Mouse (Mus musculus) heart, embryonic 14.5 days (tissue): ENCODE measurements around the gene 0610040J01Rik. TPM values are rescaled to one million over a fixed set of nuclear protein-coding genes. Genes with fewer than 3 reads are reported as not detected.
A peak's percentile ranks its signal among the peaks of the same experiment; 100 is the strongest.

Experiments
- ATAC-seq: fragments of 200-750 bp; cut with Nextera tagmentation; 2 replicates; pipeline ENCODE4 v1.8.0; 2017; ENCODE audit warnings: low read depth, moderate TSS enrichment; ENCODE audit not compliant: insufficient number of reproducible peaks, insufficient read depth, low FRiP score
- H3K27ac ChIP-seq, 2 experiments: fragments of 200-500 bp in 1 of 2; fragments of 300-500 bp in 1 of 2; sonication (generic) in 1 of 2; replicated peaks in 1 of 2; 2 replicates each; pipeline ENCODE4 v1.5.1; 2012 to 2014; ENCODE audit warnings: low read depth in 2 of 2, low read length in 2 of 2, control low read depth in 1 of 2, mild to moderate bottlenecking in 1 of 2, mixed read lengths in 1 of 2; ENCODE audit not compliant: control insufficient read depth in 1 of 2, insufficient read depth in 1 of 2
- H3K27me3 ChIP-seq: fragments of 300-500 bp; sonication (generic); 2 replicates; pipeline ENCODE4 v1.6.1; 2014; ENCODE audit warnings: mild to moderate bottlenecking, low read length, control low read depth; ENCODE audit not compliant: control insufficient read depth, insufficient read depth
- H3K36me3 ChIP-seq: fragments of 300-500 bp; sonication (generic); 2 replicates; pipeline ENCODE4 v1.6.1; 2014; ENCODE audit warnings: mild to moderate bottlenecking, control low read depth, low read length, mixed read lengths; ENCODE audit not compliant: control insufficient read depth, insufficient read depth
- H3K4me1 ChIP-seq, 2 experiments: fragments of 200-500 bp in 1 of 2; fragments of 300-500 bp in 1 of 2; sonication (generic) in 1 of 2; 2 replicates each; pipeline ENCODE4 v1.6.1; 2012 to 2014; ENCODE audit warnings: low read length in 2 of 2, control low read depth in 1 of 2, mixed read lengths in 1 of 2; ENCODE audit not compliant: control insufficient read depth in 2 of 2, insufficient read depth in 2 of 2
- H3K4me2 ChIP-seq: fragments of 300-500 bp; sonication (generic); 2 replicates; pipeline ENCODE4 v1.6.1; 2014; ENCODE audit warnings: mild to moderate bottlenecking, low read length
- H3K4me3 ChIP-seq, 2 experiments: fragments of 200-500 bp in 1 of 2; fragments of 300-500 bp in 1 of 2; sonication (generic) in 1 of 2; 2 replicates each; pipeline ENCODE4 v1.5.1; 2012 to 2014; ENCODE audit warnings: low read length in 2 of 2, mild to moderate bottlenecking in 2 of 2, control low read depth in 1 of 2, low read depth in 1 of 2, moderate library complexity in 1 of 2; ENCODE audit not compliant: control insufficient read depth in 1 of 2, insufficient read depth in 1 of 2
- H3K9ac ChIP-seq: fragments of 300-500 bp; sonication (generic); 2 replicates; pipeline ENCODE4 v1.6.1; 2014; ENCODE audit warnings: mild to moderate bottlenecking, low read length
- H3K9me3 ChIP-seq: fragments of 300-500 bp; sonication (generic); 2 replicates; pipeline ENCODE4 v1.6.1; 2016; ENCODE audit warnings: low read length, control low read depth; ENCODE audit not compliant: control insufficient read depth
- WGBS: fragments of 180-500 bp; shearing (Covaris S2); extraction: QIAGEN DNeasy Blood & Tissue Kit; methylation state at CpG from one replicate; pipeline ENCODE4 v1.1.7; 2014; 5-methylcytosine and 5-hydroxymethylcytosine counted together
- polyA plus RNA-seq: library from polyadenylated mRNA; unstranded; fragments of >200 nt; fragmentation: Nextera tagmentation; extraction: Ambion mirVana; gene quantifications from 2 replicates; pipeline ENCODE4 v1.2.1, GENCODE M21; 2014

0610040J01Rik gene
- polyA plus RNA-seq, 1 experiment from 2014 or later, result 0.63 TPM

- Histone ChIP-seq H3K4me1 (0 out of 4 replicates have a peak, but pooled peaks cover 0 to 2% of the 10 kb centered on the region in 2 experiments), H3K27ac (no peak overlapping the region), H3K4me2 (no peak overlapping the region), H3K9me3 (no peaks in the 10 kb centered on the region), H3K36me3 (no peaks in the 10 kb centered on the region), H3K27me3 (peaks cover 18% of the 10 kb centered on the region), H3K4me3 (no peak overlapping the region), H3K9ac (no peak overlapping the region)
- WGBS, result 62% methylated on average over 4 of the region's 4 CpGs
- ATAC-seq, result no peak
These were observed 95.3 kb downstream of the 0610040J01Rik start for GRCm38 (mm10) chr5:63907513-63907912.

DNA sequence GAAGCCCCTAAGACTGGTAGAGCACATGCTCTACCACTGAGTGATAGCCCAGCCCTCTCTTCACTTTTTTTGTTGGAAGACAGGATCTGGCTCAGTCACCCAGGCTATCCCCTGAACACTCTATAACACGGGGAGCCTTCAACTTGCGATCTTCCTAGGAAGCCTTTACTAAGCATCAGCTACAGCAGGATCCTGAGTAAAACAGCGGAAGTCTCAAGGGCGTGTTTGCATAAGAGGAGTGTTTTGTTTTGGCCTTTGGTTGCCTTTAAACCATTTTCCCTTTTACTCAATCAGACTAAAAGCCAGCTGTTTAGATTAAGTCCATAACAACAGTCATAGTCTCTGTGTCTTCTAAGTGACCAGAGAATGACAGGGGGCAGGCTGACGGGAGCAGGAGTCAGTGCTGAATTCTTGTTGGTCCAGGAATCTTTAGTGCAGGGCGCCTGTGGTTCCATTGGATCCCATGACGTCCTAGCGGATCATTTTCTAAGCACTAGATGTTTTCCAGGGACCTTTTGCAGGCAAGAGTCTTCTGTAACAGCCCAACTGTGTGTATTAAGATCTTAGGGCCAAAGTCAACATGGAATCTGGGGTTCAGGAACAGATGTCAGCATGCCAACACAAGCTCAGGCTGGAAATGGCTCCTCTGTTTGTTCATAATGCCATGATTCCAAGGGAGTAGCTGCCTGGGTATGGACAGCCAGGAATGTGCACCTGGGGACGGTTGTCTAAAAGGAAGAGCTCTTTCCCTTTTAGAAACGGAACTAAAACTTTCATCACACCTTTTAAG, 98.2 kb downstream of the 0610040J01Rik start:
- Histone ChIP-seq H3K36me3 (no peaks in the 10 kb centered on the region), H3K9ac (no peak overlapping the region), H3K4me2 (no peak overlapping the region), H3K27me3 (peaks cover 11% of the 10 kb centered on the region; the same call in 1 of the 2 replicates), H3K4me1 (0 out of 4 replicates have a peak, but pooled peaks cover 0 to 2% of the 10 kb centered on the region in 2 experiments), H3K9me3 (no peaks in the 10 kb centered on the region), H3K27ac (no peak overlapping the region), H3K4me3 (no peak overlapping the region)
- WGBS, result 78% methylated on average over 10 of the region's 10 CpGs
- no peak for ATAC-seq

DNA sequence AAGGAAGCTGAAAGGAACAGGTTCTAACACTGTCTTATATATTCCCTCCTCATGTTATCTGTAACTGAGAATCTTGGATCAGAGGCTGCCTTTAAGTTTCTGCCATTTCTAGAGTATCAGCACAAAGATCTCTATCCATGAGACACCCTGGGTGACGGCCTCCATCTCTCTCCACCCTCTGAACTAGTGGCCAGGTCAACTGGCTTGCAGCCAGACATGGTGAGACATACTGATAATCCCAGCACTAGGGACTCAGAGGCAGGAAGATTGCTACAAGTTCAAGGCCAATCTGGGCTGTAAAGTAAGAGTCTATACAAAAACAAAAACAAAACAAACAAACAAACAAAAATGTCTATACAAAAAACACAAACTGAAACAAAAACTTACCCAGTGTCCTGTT, 102.7 kb downstream of the 0610040J01Rik start:
- Histone ChIP-seq H3K27me3 (no peaks in the 10 kb centered on the region; the same call in 1 of the 2 replicates), H3K36me3 (no peaks in the 10 kb centered on the region), H3K9ac (no peak overlapping the region), H3K27ac (no peak overlapping the region), H3K9me3 (no peaks in the 10 kb centered on the region), H3K4me3 (no peak overlapping the region), H3K4me1 (no peaks in the 10 kb centered on the region; a peak in 1 of 4 replicates), H3K4me2 (no peak overlapping the region)
- WGBS, result 35% methylated on average over 1 of the region's 1 CpGs
- no peak for ATAC-seq

DNA sequence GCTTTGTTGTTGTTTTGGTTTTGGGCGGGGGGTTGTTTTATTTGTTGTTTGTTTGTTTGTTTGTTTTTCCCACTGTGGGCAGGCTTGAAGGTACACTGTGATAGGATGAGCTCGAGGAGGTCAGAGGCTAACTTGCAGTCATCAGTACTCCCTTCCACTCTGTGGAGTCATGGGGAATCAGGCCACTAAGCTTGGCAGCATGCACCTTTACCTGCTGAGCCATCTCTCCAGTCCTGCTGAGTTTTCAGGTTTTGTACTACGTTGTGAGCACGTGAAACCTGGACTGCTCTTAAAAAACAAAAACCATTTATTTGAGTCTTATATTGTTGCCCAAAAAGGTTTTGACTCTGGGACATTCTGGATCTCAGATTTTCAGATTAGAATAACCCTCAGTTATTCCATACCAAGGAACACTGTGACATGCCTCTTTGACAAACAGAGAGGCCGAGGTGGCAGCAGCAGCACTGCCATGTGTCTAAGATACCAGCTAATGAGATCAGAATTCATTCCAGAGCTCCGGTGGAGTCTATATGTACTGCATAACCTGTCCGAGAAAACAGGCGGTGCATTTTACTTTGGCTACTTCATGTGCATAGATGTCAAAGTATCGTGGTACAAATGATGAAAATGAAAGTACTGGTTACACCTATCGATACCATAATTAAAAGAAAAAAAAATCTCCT, 104.4 kb downstream of the 0610040J01Rik start:
- 84% methylated on average over 10 of the region's 10 CpGs for WGBS
- ATAC-seq, result no peak
- H3K27ac ChIP-seq, result no peak overlapping the region

DNA sequence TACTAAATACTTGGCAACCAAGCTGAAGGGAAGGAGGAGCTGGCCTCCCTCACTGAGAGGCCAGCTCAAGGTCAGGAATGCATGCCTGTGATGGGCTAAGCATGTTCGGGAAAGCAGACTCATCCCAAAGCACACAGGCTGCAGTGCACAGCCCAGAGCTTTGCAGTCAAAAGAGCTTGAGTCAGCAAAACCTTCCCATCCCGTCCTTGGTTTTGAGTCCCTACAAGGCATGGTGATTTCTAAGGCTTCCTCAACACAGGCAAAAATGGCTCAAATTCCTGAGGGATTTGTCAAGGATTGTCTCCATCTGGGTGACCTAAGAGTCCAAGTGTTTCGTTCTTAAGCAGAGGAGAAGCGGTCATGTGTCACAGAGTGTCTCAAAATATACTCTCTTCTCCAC, 106.0 kb downstream of the 0610040J01Rik start:
- no peaks in the 10 kb centered on the region for H3K36me3 ChIP-seq
- no peak overlapping the region for H3K4me3 ChIP-seq
- no peaks in the 10 kb centered on the region; a peak in 1 of 4 replicates for H3K4me1 ChIP-seq
- H3K27ac ChIP-seq, result no peak overlapping the region
- H3K27me3 ChIP-seq, result no peaks in the 10 kb centered on the region
- no peaks in the 10 kb centered on the region for H3K9me3 ChIP-seq
- no peak overlapping the region for H3K9ac ChIP-seq
- ATAC-seq, result no peak
- H3K4me2 ChIP-seq, result no peak overlapping the region
- 52% methylated on average over 4 of the region's 4 CpGs for WGBS

More for the DNA sequence above, 104.4 kb downstream of the 0610040J01Rik start:
- Histone ChIP-seq H3K36me3 (no peaks in the 10 kb centered on the region), H3K4me2 (no peak overlapping the region), H3K9me3 (no peaks in the 10 kb centered on the region), H3K4me1 (no peaks in the 10 kb centered on the region; a peak in 1 of 4 replicates), H3K4me3 (no peak overlapping the region), H3K27me3 (no peaks in the 10 kb centered on the region), H3K9ac (no peak overlapping the region)

DNA sequence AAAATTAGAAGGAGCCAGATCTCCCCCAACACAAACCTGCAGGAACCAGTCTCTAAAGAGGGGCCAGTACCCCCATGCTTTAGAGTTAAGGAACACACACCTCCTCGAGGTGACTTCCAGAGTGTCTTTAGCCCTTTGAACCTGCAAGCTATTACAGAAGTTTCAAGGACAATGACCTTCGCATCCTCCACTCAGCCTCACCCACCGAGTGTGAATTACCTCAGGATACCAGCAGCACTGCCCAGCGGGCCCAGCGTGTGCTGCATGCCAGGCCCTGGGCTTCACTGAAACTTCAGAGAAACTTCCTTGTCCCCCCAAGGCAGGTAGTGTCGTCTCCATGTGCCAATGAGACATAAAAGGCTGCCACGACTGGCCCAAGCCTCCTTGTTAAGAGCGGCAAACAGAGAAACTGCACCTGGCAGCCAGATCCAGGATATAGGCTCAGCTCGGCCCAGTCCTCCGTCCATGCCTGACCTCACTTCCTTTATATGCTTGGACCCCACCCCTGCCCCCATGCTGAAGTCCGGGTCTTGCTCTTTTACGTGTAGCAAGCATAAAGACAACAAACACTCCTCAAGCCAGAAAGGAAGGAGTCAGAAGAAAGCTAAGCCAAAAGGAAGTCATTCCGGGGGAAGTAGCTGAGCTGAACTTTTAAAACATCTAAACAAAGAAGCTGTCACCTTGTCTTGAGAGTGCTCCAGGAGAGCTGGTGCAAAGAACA, 111.3 kb downstream of the 0610040J01Rik start:
- ATAC-seq, result no peak
- H3K9ac ChIP-seq, result no peak overlapping the region
- WGBS, result 72% methylated on average over 13 of the region's 13 CpGs

DNA sequence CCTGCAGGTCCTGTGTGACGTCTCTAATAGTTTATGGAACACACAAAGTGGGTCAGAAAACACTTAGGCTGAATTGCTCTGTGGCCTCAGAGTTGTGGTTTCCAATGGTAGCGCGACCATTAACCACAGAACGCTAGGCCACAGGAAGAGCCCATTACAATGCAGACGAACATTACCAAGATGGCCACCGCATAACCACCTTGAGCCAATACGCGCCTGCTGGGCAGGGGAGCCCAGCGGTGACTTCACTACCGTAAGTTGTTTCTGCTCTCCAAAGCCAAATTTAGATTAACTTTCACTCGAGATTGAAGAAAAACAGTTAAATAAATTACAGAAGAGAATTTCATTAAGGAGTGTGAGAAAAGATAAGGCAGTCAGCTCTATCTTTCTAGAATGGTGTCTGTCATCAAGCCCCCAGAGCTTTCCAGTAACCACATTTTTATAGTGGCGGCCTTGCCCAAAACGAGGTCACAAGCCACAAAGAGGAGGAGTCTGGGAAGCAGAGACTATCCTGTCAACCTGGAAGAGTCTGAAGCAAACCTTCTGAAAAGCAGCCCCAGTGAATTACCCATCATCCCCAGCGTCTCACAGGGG, 113.0 kb downstream of the 0610040J01Rik start:
- Histone ChIP-seq H3K27ac (no peak overlapping the region), H3K4me3 (no peak overlapping the region), H3K9me3 (peaks cover 10% of the 10 kb centered on the region; the same call in 1 of the 2 replicates), H3K4me2 (no peak overlapping the region), H3K9ac (no peak overlapping the region), H3K27me3 (no peaks in the 10 kb centered on the region), H3K4me1 (no peaks in the 10 kb centered on the region), H3K36me3 (peaks cover 6% of the 10 kb centered on the region)
- ATAC-seq, result no peak
- WGBS, result 77% methylated on average over 14 of the region's 14 CpGs

More for the DNA sequence above, 111.3 kb downstream of the 0610040J01Rik start:
- H3K4me2 ChIP-seq, result no peak overlapping the region
- peaks cover 9% of the 10 kb centered on the region; the same call in 1 of the 2 replicates for H3K9me3 ChIP-seq
- peak overlapping the region in 1 of 2 experiments; percentile 14; a peak in 1 of 4 replicates for H3K27ac ChIP-seq
- no peaks in the 10 kb centered on the region for H3K27me3 ChIP-seq
- H3K4me3 ChIP-seq, result no peak overlapping the region
- H3K36me3 ChIP-seq, result peaks cover 5% of the 10 kb centered on the region; the same call in 1 of the 2 replicates
- no peaks in the 10 kb centered on the region for H3K4me1 ChIP-seq
